22 mouse cellular contexts compared by ENCODE assay signal in the genomic region with DNA sequence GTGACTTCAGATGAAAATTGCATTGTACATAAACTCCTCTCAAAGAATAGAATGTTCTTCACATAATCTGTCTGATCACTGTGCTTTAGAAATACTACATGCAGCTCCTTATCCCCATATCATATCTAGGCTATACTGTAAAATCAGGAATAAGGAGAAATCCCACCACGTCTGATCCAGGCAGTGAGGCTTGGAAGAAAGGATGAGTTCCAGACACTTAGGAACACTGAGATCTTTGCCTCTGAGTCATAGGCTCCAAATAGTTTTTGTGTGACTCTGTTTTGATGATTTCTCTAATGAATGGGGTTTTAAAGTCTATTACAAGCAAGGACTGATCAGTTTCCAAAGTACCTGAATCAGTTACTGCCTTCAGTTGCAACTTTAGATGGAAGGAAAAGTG.
DNase-seq lines count a peak whose midpoint lies in the region; ATAC-seq and TF ChIP-seq lines count a peak whose summit lies in the region.
"Had no signal": no experiment of that assay in that cellular context is flagged by ENCODE, and none has a peak within 500 bp of the region (broad histone marks: within the 10 kb centered on the region; RNA-seq: fewer than 3 reads in every experiment).

No protein-coding gene starts in this region.

- no peak for TF ChIP-seq POLR2A in embryonic fibroblast, embryonic 13.5 days (IDR thresholded peaks at IDR 0.05; ENCODE audit: low read depth, low read length)

- H3K4me3 ChIP-seq in embryonic fibroblast, embryonic 13.5 days (ENCODE audit: insufficient read depth, low read length) = no peak overlapping the region
- H3K4me3 ChIP-seq in intestine, embryonic 15.5 days (replicated peaks) = no peak overlapping the region
- H3K4me3 ChIP-seq: embryonic facial prominence, embryonic 10.5 days; embryonic facial prominence, embryonic 12.5 days; erythroblast, embryonic 14.5 days; forebrain, embryonic 10.5 days; forebrain, embryonic 12.5 days had no signal

- peak; percentile 86 for ATAC-seq in Patski
- no peak for ATAC-seq in intestine, embryonic 15.5 days
- ATAC-seq: forebrain, embryonic 14.5 days; forebrain, embryonic 16.5 days had no signal

- peaks cover 2% of the 10 kb centered on the region for H3K4me1 ChIP-seq in embryonic fibroblast, embryonic 13.5 days (ENCODE audit: control insufficient read depth, insufficient read depth, low read length)
- H3K4me1 ChIP-seq in intestine, embryonic 15.5 days (replicated peaks) = no peaks in the 10 kb centered on the region
- H3K4me1 ChIP-seq: embryonic facial prominence, embryonic 10.5 days; embryonic facial prominence, embryonic 12.5 days; forebrain, embryonic 10.5 days; forebrain, embryonic 12.5 days had no signal

- H3K27ac ChIP-seq in embryonic fibroblast, embryonic 13.5 days (ENCODE audit: insufficient read depth, low read length) = peak overlapping the region; percentile 67
- no peak overlapping the region for H3K27ac ChIP-seq in intestine, embryonic 15.5 days
- H3K27ac ChIP-seq: embryonic facial prominence, embryonic 10.5 days; embryonic facial prominence, embryonic 12.5 days; forebrain, embryonic 10.5 days; forebrain, embryonic 12.5 days had no signal

- in situ Hi-C loops in Patski (cut with MboI; ENCODE audit: low pct_unique_long_range_greater_than_20kb) = no loop called here

- H3K4me2 ChIP-seq in intestine, embryonic 15.5 days (replicated peaks) = no peak overlapping the region
- H3K4me2 ChIP-seq: embryonic facial prominence, embryonic 12.5 days; forebrain, embryonic 12.5 days had no signal

- POLR2A ChIA-PET in Patski (lab: Charles Lee) = no interaction called here

- CTCF ChIA-PET in Patski (lab: Charles Lee) = interaction anchor here (2.2 kb wide), 1 partner anchor 9 kb away, joined by 5 read pairs; no protein-coding TSS in a partner anchor

- DNase-seq in 3T3-L1 (ENCODE audit: low read depth, low spot score) = peak; percentile 39
- DNase-seq in Patski (ENCODE audit: low read depth, low spot score) = peak; percentile 22
- DNase-seq in c-Kit-positive CD71-positive TER-119-positive erythroid progenitor cells, embryonic 14.5 days (ENCODE audit: low spot score) = no peak
- DNase-seq: adrenal gland, adult 2 months; adrenal gland, postnatal 10 days; adrenal gland, postnatal 25 days; cerebellum, adult 11 months; cerebellum, adult 18-20 months; cerebellum, adult 8-10 months; cerebellum, adult 9-11 months; cerebellum, postnatal 14 days; cerebellum, postnatal 36 days; embryo, embryonic 11 days had no signal

- TF ChIP-seq CTCF in Patski (IDR thresholded peaks at IDR 0.05) = no peak
- TF ChIP-seq CTCF in embryonic fibroblast, embryonic 13.5 days (IDR thresholded peaks at IDR 0.05; ENCODE audit: borderline replicate concordance, insufficient read depth, low read length) = no peak

- no peak overlapping the region for H3K9ac ChIP-seq in intestine, embryonic 15.5 days
- H3K9ac ChIP-seq: embryonic facial prominence, embryonic 12.5 days; forebrain, embryonic 12.5 days had no signal

- H3K27me3 ChIP-seq in Patski = no peaks in the 10 kb centered on the region
- H3K27me3 ChIP-seq in intestine, embryonic 15.5 days (replicated peaks) = no peaks in the 10 kb centered on the region
- H3K27me3 ChIP-seq: embryonic facial prominence, embryonic 12.5 days; forebrain, embryonic 12.5 days had no signal

- WGBS in intestine, embryonic 15.5 days = 74% methylated on average over 1 of the region's 1 CpGs

- no peaks in the 10 kb centered on the region for H3K36me3 ChIP-seq in intestine, embryonic 15.5 days
- H3K36me3 ChIP-seq: embryonic facial prominence, embryonic 10.5 days; embryonic facial prominence, embryonic 12.5 days; forebrain, embryonic 10.5 days; forebrain, embryonic 12.5 days had no signal

- no peaks in the 10 kb centered on the region for H3K9me3 ChIP-seq in intestine, embryonic 15.5 days
- H3K9me3 ChIP-seq: embryonic facial prominence, embryonic 10.5 days; embryonic facial prominence, embryonic 12.5 days; forebrain, embryonic 10.5 days; forebrain, embryonic 12.5 days had no signal
